Mouse (Mus musculus): ENCODE results near the gene Farsb. TPM values are rescaled to one million over a fixed set of nuclear protein-coding genes. Genes with fewer than 3 reads are reported as not detected.

Gene Farsb
- polyA plus RNA-seq, 1 experiment from 2014 or later = 149 TPM

DNA sequence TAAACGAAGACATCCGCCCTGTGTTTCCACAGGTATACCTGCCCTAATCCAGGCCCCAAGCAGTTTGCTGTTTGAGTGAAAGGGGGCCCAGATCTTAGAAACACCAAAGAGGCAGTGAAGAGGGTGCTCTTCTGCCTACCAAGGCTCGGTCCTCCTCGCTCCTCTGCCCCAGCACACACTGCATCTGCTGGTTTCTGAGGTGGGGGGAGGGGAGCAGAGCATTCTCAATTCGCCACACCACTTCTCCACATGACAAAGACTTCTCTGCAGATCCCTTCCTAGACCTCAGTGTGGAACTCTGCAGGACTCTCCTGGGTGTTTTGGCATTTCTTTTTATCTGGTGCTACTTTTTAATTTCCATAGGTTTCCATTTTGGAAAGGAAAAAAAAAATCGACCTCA lies 93.0 kb downstream of the Farsb start:
- DNase-seq (ENCODE audit: low spot score) (peak; percentile 61), ATAC-seq (ENCODE audit: insufficient read depth, low FRiP score, low TSS enrichment) (0 out of 2 replicates have a peak, but pooled peaks have one; percentile 48)
- no peaks in the 10 kb centered on the region for H3K36me3 ChIP-seq (ENCODE audit: control insufficient read depth, insufficient read depth, low read length)
- H3K4me1 ChIP-seq (ENCODE audit: control insufficient read depth, insufficient read depth, low read length) = 0 out of 2 replicates have a peak, but pooled peaks cover 5% of the 10 kb centered on the region
- H3K4me2 ChIP-seq (ENCODE audit: low read depth) = no peak overlapping the region
- no peak overlapping the region for H3K27ac ChIP-seq (ENCODE audit: low read depth, low read length)
- H3K9ac ChIP-seq (ENCODE audit: low read length) = no peak overlapping the region
- H3K9me3 ChIP-seq (ENCODE audit: control insufficient read depth, low read length) = no peaks in the 10 kb centered on the region
- no peak overlapping the region for H3K4me3 ChIP-seq (ENCODE audit: low read depth, low read length)
- 33% methylated on average over 6 of the region's 6 CpGs for WGBS
- no peaks in the 10 kb centered on the region for H3K27me3 ChIP-seq (ENCODE audit: control insufficient read depth, insufficient read depth, low read length)

DNA sequence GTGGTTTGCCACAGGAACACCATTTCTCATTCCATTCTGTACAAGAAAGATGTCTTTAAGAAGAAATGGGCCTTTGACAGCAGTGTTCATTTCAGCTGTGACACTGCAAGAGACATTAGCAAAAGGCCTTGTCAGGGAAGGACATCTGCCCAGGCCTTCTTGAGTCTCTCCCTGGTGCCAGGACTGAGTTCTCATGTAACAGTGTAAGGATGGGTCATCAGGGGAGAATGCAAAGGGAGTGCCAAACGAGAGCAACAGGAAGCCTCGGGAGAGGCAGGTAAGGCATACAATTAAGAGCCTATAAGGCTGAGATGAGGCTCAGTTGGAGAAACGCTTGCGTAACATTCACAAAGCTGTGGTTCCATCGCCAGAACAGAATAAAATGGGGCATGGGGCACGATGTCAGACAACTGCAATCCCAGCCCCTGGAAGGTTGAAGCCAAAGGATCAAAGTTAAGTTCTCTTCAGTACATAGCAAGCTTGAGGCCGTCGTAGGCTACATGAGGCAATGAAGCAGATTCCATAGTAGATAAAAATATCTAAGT lies 93.4 kb downstream of the Farsb start:
- Histone ChIP-seq H3K4me1 (ENCODE audit: control insufficient read depth, insufficient read depth, low read length) (0 out of 2 replicates have a peak, but pooled peaks cover 5% of the 10 kb centered on the region), H3K4me2 (ENCODE audit: low read depth) (no peak overlapping the region), H3K36me3 (ENCODE audit: control insufficient read depth, insufficient read depth, low read length) (no peaks in the 10 kb centered on the region), H3K4me3 (ENCODE audit: low read depth, low read length) (no peak overlapping the region), H3K9ac (ENCODE audit: low read length) (no peak overlapping the region), H3K27me3 (ENCODE audit: control insufficient read depth, insufficient read depth, low read length) (no peaks in the 10 kb centered on the region), H3K9me3 (ENCODE audit: control insufficient read depth, low read length) (no peaks in the 10 kb centered on the region), H3K27ac (ENCODE audit: low read depth, low read length) (no peak overlapping the region)
- WGBS = 57% methylated on average over 8 of the region's 8 CpGs
- no peak for DNase-seq (ENCODE audit: low spot score)
- ATAC-seq (ENCODE audit: insufficient read depth, low FRiP score, low TSS enrichment) = no peak

DNA sequence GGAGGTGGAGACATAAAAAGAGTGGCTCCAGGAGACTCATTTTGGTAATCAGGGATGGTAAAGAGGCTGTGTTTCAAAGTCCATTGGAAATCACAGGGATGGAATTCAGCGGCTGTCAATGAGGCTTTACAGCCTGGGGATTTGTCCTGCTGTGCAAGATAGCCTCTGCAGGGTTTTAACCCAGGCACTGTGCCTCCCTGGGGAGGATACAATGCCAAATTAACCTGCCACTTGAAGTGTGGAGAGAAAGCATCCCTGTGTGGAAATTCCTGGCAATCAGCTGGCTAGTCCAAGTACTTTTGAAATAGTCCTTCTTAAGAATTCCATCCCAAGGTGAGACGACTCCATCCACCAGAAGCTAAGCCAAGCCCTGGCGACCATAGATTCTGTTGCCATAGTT lies 99.8 kb downstream of the Farsb start:
- H3K9ac ChIP-seq (ENCODE audit: low read length) = no peak overlapping the region
- H3K36me3 ChIP-seq (ENCODE audit: control insufficient read depth, insufficient read depth, low read length) = no peaks in the 10 kb centered on the region
- H3K4me3 ChIP-seq (ENCODE audit: low read depth, low read length) = no peak overlapping the region
- no peaks in the 10 kb centered on the region for H3K4me1 ChIP-seq (ENCODE audit: control insufficient read depth, insufficient read depth, low read length)
- H3K27ac ChIP-seq (ENCODE audit: low read depth, low read length) = no peak overlapping the region
- DNase-seq (ENCODE audit: low spot score) (no peak), ATAC-seq (ENCODE audit: insufficient read depth, low FRiP score, low TSS enrichment) (no peak)
- H3K9me3 ChIP-seq (ENCODE audit: control insufficient read depth, low read length) = no peaks in the 10 kb centered on the region
- H3K4me2 ChIP-seq (ENCODE audit: low read depth) = no peak overlapping the region
- no peaks in the 10 kb centered on the region for H3K27me3 ChIP-seq (ENCODE audit: control insufficient read depth, insufficient read depth, low read length)
- 6% methylated on average over 3 of the region's 3 CpGs for WGBS

DNA sequence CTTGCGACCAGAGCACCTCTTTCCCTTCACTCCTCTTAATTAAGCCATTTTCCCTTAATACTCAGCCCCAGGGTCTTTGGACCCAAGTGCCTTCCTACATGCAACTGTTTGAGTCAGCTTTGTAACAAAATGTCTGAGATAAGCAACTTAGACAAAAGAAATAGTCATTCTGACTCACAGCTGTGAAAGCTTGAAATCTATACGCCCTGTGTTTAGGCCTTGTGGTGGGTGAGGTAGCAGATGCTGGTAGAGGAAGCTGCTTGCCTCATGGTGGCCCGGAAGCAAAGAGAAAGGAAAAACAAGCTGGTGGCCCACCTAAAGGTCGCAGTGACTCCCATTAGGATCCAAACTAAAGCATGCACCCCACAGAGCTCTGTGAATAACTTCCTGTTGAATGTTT lies 100.8 kb downstream of the Farsb start:
- H3K4me2 ChIP-seq (ENCODE audit: low read depth) = no peak overlapping the region

DNA sequence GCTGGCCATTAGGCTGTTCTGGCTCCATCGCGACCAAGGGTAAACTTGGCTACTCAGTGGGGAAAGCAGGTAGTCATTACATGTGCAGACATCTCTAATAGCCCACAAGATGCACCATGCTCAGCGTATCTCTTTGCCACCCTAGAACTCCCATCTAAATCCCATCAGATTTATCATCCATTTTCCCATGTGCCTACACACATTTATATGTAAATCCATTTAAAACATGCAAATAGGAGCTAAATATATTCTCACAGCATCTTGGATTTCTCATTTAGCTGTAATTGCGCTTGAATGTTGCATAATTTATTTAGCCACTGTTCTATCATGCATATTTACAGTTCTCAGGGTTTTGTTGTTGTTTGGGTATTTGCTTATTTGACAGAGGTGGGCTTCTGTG lies 107.7 kb downstream of the Farsb start:
- Histone ChIP-seq H3K36me3 (ENCODE audit: control insufficient read depth, insufficient read depth, low read length) (no peaks in the 10 kb centered on the region), H3K4me2 (ENCODE audit: low read depth) (no peak overlapping the region), H3K27ac (ENCODE audit: low read depth, low read length) (no peak overlapping the region), H3K4me3 (ENCODE audit: low read depth, low read length) (no peak overlapping the region), H3K27me3 (ENCODE audit: control insufficient read depth, insufficient read depth, low read length) (no peaks in the 10 kb centered on the region), H3K9me3 (ENCODE audit: control insufficient read depth, low read length) (no peaks in the 10 kb centered on the region), H3K9ac (ENCODE audit: low read length) (no peak overlapping the region), H3K4me1 (ENCODE audit: control insufficient read depth, insufficient read depth, low read length) (no peaks in the 10 kb centered on the region)
- no peak for DNase-seq (ENCODE audit: low spot score)
- ATAC-seq (ENCODE audit: insufficient read depth, low FRiP score, low TSS enrichment) = no peak
- 92% methylated on average over 4 of the region's 4 CpGs for WGBS

More for the DNA sequence above, 100.8 kb downstream of the Farsb start:
- Histone ChIP-seq H3K9ac (ENCODE audit: low read length) (no peak overlapping the region), H3K4me3 (ENCODE audit: low read depth, low read length) (no peak overlapping the region), H3K27me3 (ENCODE audit: control insufficient read depth, insufficient read depth, low read length) (no peaks in the 10 kb centered on the region), H3K27ac (ENCODE audit: low read depth, low read length) (no peak overlapping the region), H3K36me3 (ENCODE audit: control insufficient read depth, insufficient read depth, low read length) (no peaks in the 10 kb centered on the region), H3K4me1 (ENCODE audit: control insufficient read depth, insufficient read depth, low read length) (no peaks in the 10 kb centered on the region), H3K9me3 (ENCODE audit: control insufficient read depth, low read length) (no peaks in the 10 kb centered on the region)
- no peak for ATAC-seq (ENCODE audit: insufficient read depth, low FRiP score, low TSS enrichment)
- DNase-seq (ENCODE audit: low spot score) = no peak
- 49% methylated on average over 4 of the region's 4 CpGs for WGBS

DNA sequence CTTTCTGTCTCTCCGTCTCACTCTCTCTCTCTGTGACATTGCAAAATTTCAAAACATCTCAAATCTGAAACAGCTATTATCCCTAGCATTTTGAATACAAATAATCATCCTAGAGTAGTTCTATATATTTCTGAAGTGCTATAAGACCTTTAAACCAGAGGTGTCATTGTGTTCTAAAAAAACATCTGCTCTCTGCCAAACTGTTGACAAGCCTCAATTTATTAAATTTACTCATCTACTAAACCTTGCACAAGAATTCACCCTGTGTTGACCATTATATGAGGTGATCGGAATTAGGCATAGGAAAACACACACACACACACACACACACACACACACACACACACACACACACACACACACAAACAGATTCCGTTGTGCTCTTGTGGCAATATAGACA lies 113.6 kb downstream of the Farsb start:
- Histone ChIP-seq H3K9ac (ENCODE audit: low read length) (no peak overlapping the region), H3K4me1 (ENCODE audit: control insufficient read depth, insufficient read depth, low read length) (no peaks in the 10 kb centered on the region), H3K36me3 (ENCODE audit: control insufficient read depth, insufficient read depth, low read length) (no peaks in the 10 kb centered on the region), H3K4me2 (ENCODE audit: low read depth) (no peak overlapping the region), H3K27me3 (ENCODE audit: control insufficient read depth, insufficient read depth, low read length) (no peaks in the 10 kb centered on the region), H3K9me3 (ENCODE audit: control insufficient read depth, low read length) (0 out of 2 replicates have a peak, but pooled peaks cover 3% of the 10 kb centered on the region), H3K4me3 (ENCODE audit: low read depth, low read length) (no peak overlapping the region), H3K27ac (ENCODE audit: low read depth, low read length) (no peak overlapping the region)
- 96% methylated on average over 3 of the region's 3 CpGs for WGBS
- ATAC-seq (ENCODE audit: insufficient read depth, low FRiP score, low TSS enrichment) = no peak
- no peak for DNase-seq (ENCODE audit: low spot score)

DNA sequence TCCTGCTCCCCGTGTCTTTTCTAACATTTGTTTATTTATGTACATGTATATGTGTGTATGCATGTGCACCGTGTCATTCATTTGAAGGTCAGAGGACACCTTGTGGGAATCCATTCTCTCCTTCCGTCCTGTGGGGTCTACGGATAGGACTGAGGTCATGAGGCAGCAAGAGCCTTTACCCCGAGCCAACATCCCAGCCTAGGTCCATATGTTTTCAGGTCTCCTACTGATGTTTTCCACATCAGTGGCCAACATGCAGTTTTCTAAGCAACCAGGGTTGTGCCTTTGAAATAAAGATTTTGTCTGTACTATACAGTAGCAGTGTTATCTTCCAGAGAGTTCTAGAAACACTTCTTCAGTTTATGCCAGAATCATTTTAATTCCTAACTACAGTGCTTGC lies 114.9 kb downstream of the Farsb start:
- H3K27ac ChIP-seq (ENCODE audit: low read depth, low read length) = no peak overlapping the region
- H3K4me2 ChIP-seq (ENCODE audit: low read depth) = no peak overlapping the region
- H3K4me3 ChIP-seq (ENCODE audit: low read depth, low read length) = no peak overlapping the region
- DNase-seq (ENCODE audit: low spot score) (no peak), ATAC-seq (ENCODE audit: insufficient read depth, low FRiP score, low TSS enrichment) (no peak)
- H3K27me3 ChIP-seq (ENCODE audit: control insufficient read depth, insufficient read depth, low read length) = no peaks in the 10 kb centered on the region
- no peak overlapping the region for H3K9ac ChIP-seq (ENCODE audit: low read length)
- 0 out of 2 replicates have a peak, but pooled peaks cover 3% of the 10 kb centered on the region for H3K9me3 ChIP-seq (ENCODE audit: control insufficient read depth, low read length)
- no peaks in the 10 kb centered on the region for H3K36me3 ChIP-seq (ENCODE audit: control insufficient read depth, insufficient read depth, low read length)
- 88% methylated on average over 5 of the region's 5 CpGs for WGBS
- H3K4me1 ChIP-seq (ENCODE audit: control insufficient read depth, insufficient read depth, low read length) = no peaks in the 10 kb centered on the region

DNA sequence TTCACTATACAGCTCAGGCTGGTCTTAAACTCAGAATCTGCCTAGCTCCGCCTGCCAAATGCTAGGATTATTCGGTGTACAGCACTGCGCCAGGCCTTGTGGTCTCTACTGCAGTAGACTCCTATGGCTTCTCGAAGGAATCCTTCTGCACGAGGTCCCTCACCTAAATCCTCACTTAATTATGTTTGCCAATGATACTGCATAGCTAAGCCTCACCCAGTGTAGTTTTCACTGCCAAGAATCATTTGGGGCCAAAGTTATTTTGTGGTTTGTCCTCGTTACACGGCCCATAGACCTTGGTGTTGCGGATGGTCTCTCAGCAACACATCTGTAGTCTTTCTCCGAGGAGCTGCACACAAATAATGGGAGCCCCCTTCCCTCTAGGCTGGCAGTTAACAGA lies 116.4 kb downstream of the Farsb start:
- H3K9ac ChIP-seq (ENCODE audit: low read length) = no peak overlapping the region
- 0 out of 2 replicates have a peak, but pooled peaks cover 3% of the 10 kb centered on the region for H3K9me3 ChIP-seq (ENCODE audit: control insufficient read depth, low read length)
- H3K4me3 ChIP-seq (ENCODE audit: low read depth, low read length) = no peak overlapping the region
- DNase-seq (ENCODE audit: low spot score) (no peak), ATAC-seq (ENCODE audit: insufficient read depth, low FRiP score, low TSS enrichment) (no peak)
- H3K4me1 ChIP-seq (ENCODE audit: control insufficient read depth, insufficient read depth, low read length) = no peaks in the 10 kb centered on the region
- no peaks in the 10 kb centered on the region for H3K36me3 ChIP-seq (ENCODE audit: control insufficient read depth, insufficient read depth, low read length)
- no peak overlapping the region for H3K27ac ChIP-seq (ENCODE audit: low read depth, low read length)
- no peak overlapping the region for H3K4me2 ChIP-seq (ENCODE audit: low read depth)
- H3K27me3 ChIP-seq (ENCODE audit: control insufficient read depth, insufficient read depth, low read length) = no peaks in the 10 kb centered on the region
- WGBS = 93% methylated on average over 9 of the region's 9 CpGs

DNA sequence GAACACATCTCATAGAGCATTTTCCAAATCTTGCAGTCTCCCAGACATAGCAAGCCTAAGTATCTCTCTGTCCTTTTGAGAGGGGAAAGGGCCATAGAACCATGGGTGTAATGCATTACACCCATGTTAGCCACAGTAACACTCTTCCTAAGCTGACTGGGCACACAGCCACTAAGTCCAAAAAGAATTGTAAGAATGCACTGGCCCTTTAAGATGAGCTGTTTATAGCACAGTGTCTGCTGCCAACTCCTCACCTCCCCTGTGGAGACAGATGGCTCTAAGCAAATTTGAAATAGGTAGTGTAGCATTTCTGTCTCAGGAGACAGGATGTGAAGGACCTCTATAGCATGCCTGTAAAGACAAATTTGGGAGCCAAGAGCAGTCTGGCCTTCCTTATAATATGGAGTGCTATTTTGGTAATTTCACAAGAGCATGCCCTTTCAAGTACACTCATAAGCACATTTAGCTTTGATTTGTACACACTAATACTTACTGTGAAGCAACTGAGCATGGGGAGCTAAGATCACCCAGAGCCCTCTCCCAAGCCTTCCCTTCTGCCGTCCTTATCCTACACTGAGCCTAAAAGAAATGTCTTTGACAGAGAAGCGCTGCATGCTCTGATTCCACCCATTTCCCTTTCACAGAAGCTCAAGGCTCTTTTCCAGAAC lies 117.0 kb downstream of the Farsb start:
- ATAC-seq (ENCODE audit: insufficient read depth, low FRiP score, low TSS enrichment) = no peak
- Histone ChIP-seq H3K27ac (ENCODE audit: low read depth, low read length) (no peak overlapping the region), H3K4me1 (ENCODE audit: control insufficient read depth, insufficient read depth, low read length) (no peaks in the 10 kb centered on the region), H3K9me3 (ENCODE audit: control insufficient read depth, low read length) (0 out of 2 replicates have a peak, but pooled peaks cover 3% of the 10 kb centered on the region), H3K9ac (ENCODE audit: low read length) (no peak overlapping the region), H3K4me3 (ENCODE audit: low read depth, low read length) (no peak overlapping the region), H3K36me3 (ENCODE audit: control insufficient read depth, insufficient read depth, low read length) (no peaks in the 10 kb centered on the region), H3K4me2 (ENCODE audit: low read depth) (no peak overlapping the region), H3K27me3 (ENCODE audit: control insufficient read depth, insufficient read depth, low read length) (no peaks in the 10 kb centered on the region)
- no peak for DNase-seq (ENCODE audit: low spot score)
- WGBS = 80% methylated on average over 2 of the region's 2 CpGs

Measured in neural tube, embryonic 11.5 days (tissue).